Mouse (Mus musculus) stomach, embryonic 14.5 days (tissue): ENCODE measurements at regions not wholly inside any gene's neighbourhood (a gene's known extent, or its start where the extent isn't known, plus 50 kb on each side); places are given as distances from the start of the nearest gene placed in this dataset.

Source experiments
- ATAC-seq: fragments of 200-750 bp; cut with Nextera tagmentation; 2 replicates; pipeline ENCODE4 v1.8.0; 2017; ENCODE audit warnings: low read depth, moderate TSS enrichment; ENCODE audit not compliant: insufficient number of reproducible peaks, insufficient read depth, low FRiP score
- H3K27ac ChIP-seq: fragments of 300-500 bp; sonication (generic); 2 replicates; pipeline ENCODE4 v1.5.1; 2014; ENCODE audit warnings: mild to moderate bottlenecking, low read length, moderate library complexity, mixed read lengths
- H3K27me3 ChIP-seq: fragments of 300-500 bp; sonication (generic); 2 replicates; pipeline ENCODE4 v1.6.1; 2014; ENCODE audit warnings: low read length, control low read depth, mixed read lengths; ENCODE audit not compliant: control insufficient read depth, insufficient read depth
- H3K36me3 ChIP-seq: fragments of 300-500 bp; sonication (generic); 2 replicates; pipeline ENCODE4 v1.6.1; 2014; ENCODE audit warnings: mild to moderate bottlenecking, control low read depth, low read length, moderate library complexity, mixed read lengths; ENCODE audit not compliant: control insufficient read depth, insufficient read depth
- H3K4me1 ChIP-seq: fragments of 300-500 bp; sonication (generic); 2 replicates; pipeline ENCODE4 v1.6.1; 2014; ENCODE audit warnings: low read length, control low read depth, mixed read lengths; ENCODE audit not compliant: control insufficient read depth, insufficient read depth
- H3K4me2 ChIP-seq: fragments of 300-500 bp; sonication (generic); replicated peaks from 2 replicates; pipeline ENCODE4 v1.6.1; 2014; ENCODE audit warnings: low read depth, low read length, control low read depth
- H3K4me3 ChIP-seq: fragments of 300-500 bp; sonication (generic); 2 replicates; pipeline ENCODE4 v1.5.1; 2014; ENCODE audit warnings: low read depth, low read length, control low read depth
- H3K9ac ChIP-seq: fragments of 300-500 bp; sonication (generic); replicated peaks from 2 replicates; pipeline ENCODE4 v1.6.1; 2014; ENCODE audit warnings: low read depth, mild to moderate bottlenecking, control low read depth, low read length, moderate library complexity, mixed read lengths
- H3K9me3 ChIP-seq: fragments of 300-500 bp; sonication (generic); 2 replicates; pipeline ENCODE4 v1.6.1; 2016; ENCODE audit warnings: low read depth, low read length, control low read depth; ENCODE audit not compliant: control insufficient read depth
- WGBS: fragments of 180-500 bp; shearing (Covaris S2); extraction: QIAGEN DNeasy Blood & Tissue Kit; methylation state at CpG from one replicate; pipeline ENCODE4 v1.1.7; 2014; 5-methylcytosine and 5-hydroxymethylcytosine counted together

GRCm38 (mm10) chr13:84878178-84878849, 310.9 kb upstream of the Ccnh start:
- Histone ChIP-seq H3K27ac (no peak overlapping the region), H3K4me1 (no peaks in the 10 kb centered on the region), H3K36me3 (no peaks in the 10 kb centered on the region), H3K9ac (no peak overlapping the region), H3K4me2 (no peak overlapping the region), H3K9me3 (no peaks in the 10 kb centered on the region), H3K27me3 (no peaks in the 10 kb centered on the region), H3K4me3 (no peak overlapping the region)
- WGBS = 58% methylated on average over 1 of the region's 1 CpGs
- ATAC-seq = no peak

DNA sequence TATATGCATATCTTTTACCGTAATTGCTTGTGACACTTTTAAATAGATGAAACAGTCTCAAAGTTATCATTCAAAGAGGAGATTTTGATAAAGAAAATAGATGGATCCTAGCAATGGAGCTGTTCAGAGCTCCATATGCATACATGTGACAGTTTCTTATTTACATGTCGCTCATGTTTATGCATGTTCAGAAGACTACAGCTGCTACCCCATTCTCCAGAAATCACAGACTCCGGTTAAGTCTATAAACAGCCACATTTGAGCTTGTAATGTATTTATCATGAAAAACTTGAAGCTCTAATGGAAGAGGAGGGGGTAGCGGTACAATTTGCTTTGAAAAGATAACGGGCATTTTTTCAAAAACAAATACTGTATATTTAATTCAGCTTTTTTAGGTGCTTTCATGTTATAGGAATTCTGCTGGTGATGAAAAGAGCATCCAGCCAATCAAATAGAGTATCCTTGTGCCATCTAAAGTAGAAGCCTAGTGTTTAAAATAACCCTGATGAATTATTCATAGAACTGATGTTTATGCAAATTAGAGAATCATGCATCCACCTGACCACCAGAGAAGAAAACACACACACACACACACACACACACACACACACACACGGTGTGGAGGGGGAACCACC, 283.7 kb upstream of the Ccnh start:
- 76% methylated on average over 6 of the region's 6 CpGs for WGBS
- no peak overlapping the region for H3K4me3 ChIP-seq
- no peaks in the 10 kb centered on the region for H3K4me1 ChIP-seq
- no peak overlapping the region for H3K27ac ChIP-seq
- no peaks in the 10 kb centered on the region for H3K9me3 ChIP-seq
- no peak for ATAC-seq
- no peak overlapping the region for H3K4me2 ChIP-seq
- no peak overlapping the region for H3K9ac ChIP-seq
- H3K27me3 ChIP-seq = no peaks in the 10 kb centered on the region
- no peaks in the 10 kb centered on the region for H3K36me3 ChIP-seq

- H3K9me3 ChIP-seq = no peaks in the 10 kb centered on the region
- H3K36me3 ChIP-seq = no peaks in the 10 kb centered on the region
- H3K4me1 ChIP-seq = no peaks in the 10 kb centered on the region
- no peak overlapping the region for H3K4me2 ChIP-seq
- no peak overlapping the region for H3K4me3 ChIP-seq
- H3K9ac ChIP-seq = no peak overlapping the region
- no peak for ATAC-seq
- no peaks in the 10 kb centered on the region for H3K27me3 ChIP-seq
- H3K27ac ChIP-seq = no peak overlapping the region
- WGBS = 63% methylated on average over 3 of the region's 3 CpGs
These were observed 283.2 kb upstream of the Ccnh start for GRCm38 (mm10) chr13:84905994-84906393.

GRCm38 (mm10) chr13:84931271-84931670, 257.9 kb upstream of the Ccnh start:
- H3K9me3 ChIP-seq = no peaks in the 10 kb centered on the region
- no peak overlapping the region for H3K4me3 ChIP-seq
- no peak overlapping the region for H3K9ac ChIP-seq
- no peak overlapping the region for H3K4me2 ChIP-seq
- H3K36me3 ChIP-seq = no peaks in the 10 kb centered on the region
- 72% methylated on average over 1 of the region's 1 CpGs for WGBS
- no peaks in the 10 kb centered on the region for H3K27me3 ChIP-seq
- H3K27ac ChIP-seq = no peak overlapping the region
- ATAC-seq = no peak
- H3K4me1 ChIP-seq = no peaks in the 10 kb centered on the region

DNA sequence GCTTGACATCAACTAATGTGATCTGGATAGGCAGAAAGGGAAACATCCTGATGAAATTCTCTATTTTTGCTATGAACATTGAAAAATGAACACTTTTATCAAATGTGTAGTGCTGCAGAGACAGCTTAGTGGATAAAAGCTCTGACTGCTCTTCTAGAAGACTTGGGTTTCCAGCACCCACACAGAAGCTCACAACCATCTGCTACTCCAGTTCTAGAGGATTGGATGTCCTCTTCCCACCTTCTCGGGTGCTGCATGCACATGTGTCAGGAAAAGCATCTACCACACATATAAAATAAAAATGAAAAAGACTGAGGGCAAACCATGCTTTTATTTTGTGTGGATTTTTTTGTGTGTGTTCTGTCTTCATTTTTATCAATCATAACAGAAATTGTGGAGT, 253.6 kb upstream of the Ccnh start:
- H3K27me3 ChIP-seq = no peaks in the 10 kb centered on the region
- H3K36me3 ChIP-seq = no peaks in the 10 kb centered on the region
- no peak overlapping the region for H3K9ac ChIP-seq
- no peaks in the 10 kb centered on the region for H3K4me1 ChIP-seq
- no peak overlapping the region for H3K4me2 ChIP-seq
- H3K27ac ChIP-seq = no peak overlapping the region
- no peak overlapping the region for H3K4me3 ChIP-seq
- no peak for ATAC-seq
- WGBS = 84% methylated on average over 1 of the region's 1 CpGs
- H3K9me3 ChIP-seq = no peaks in the 10 kb centered on the region

DNA sequence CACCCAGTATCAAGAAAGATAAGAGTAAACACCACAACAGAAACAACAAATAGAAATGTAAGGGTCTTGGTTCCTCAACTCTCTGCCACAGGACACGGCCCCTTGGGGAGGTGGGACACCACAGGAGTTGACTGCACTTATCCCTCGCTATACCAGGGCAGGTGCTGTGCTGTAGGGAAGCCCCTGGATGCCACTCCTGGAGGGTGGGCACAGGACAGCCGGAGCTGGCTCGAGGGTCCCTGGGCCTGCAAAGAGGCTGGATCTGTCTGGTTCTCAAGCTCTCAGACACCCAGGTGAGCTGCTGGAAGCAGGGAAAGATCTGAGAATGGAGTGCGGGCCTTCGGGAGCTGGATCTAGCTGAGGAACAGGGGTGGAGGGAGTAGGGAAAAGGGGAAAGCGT, 249.5 kb upstream of the Ccnh start:
- no peak for ATAC-seq
- H3K4me1 ChIP-seq = no peaks in the 10 kb centered on the region
- H3K9ac ChIP-seq = no peak overlapping the region
- no peaks in the 10 kb centered on the region for H3K27me3 ChIP-seq
- H3K27ac ChIP-seq = no peak overlapping the region
- no peaks in the 10 kb centered on the region for H3K36me3 ChIP-seq
- no peak overlapping the region for H3K4me2 ChIP-seq
- H3K9me3 ChIP-seq = no peaks in the 10 kb centered on the region
- no peak overlapping the region for H3K4me3 ChIP-seq
- WGBS = 82% methylated on average over 7 of the region's 7 CpGs

- Histone ChIP-seq H3K9ac (no peak overlapping the region), H3K9me3 (no peaks in the 10 kb centered on the region), H3K27me3 (no peaks in the 10 kb centered on the region), H3K4me3 (no peak overlapping the region), H3K4me2 (no peak overlapping the region), H3K27ac (no peak overlapping the region), H3K36me3 (no peaks in the 10 kb centered on the region), H3K4me1 (no peaks in the 10 kb centered on the region)
- ATAC-seq = no peak
- 84% methylated on average over 1 of the region's 1 CpGs for WGBS
These were observed 248.3 kb upstream of the Ccnh start for GRCm38 (mm10) chr13:84940936-84941335.

DNA sequence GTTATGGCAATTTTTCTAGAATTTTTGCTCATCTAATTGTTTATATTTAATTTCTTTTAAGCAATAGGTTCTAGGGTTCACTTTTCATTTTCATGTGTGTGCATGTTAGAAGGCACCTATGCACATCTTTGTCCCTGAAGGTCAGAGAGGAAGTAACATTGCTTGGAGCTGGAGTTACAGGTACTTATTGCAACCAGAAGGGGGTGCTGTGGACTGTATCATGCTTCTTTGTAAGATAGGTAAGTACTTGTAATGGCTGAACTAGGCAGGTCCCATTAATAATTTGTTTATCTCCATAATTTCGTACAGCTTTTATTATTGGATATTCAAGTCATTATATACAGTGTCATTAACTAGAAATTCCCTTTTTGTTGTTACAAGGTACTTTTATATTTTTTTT, 238.3 kb upstream of the Ccnh start:
- Histone ChIP-seq H3K4me1 (no peaks in the 10 kb centered on the region), H3K4me2 (no peak overlapping the region), H3K9ac (no peak overlapping the region), H3K36me3 (no peaks in the 10 kb centered on the region), H3K4me3 (no peak overlapping the region), H3K27me3 (no peaks in the 10 kb centered on the region), H3K27ac (no peak overlapping the region), H3K9me3 (no peaks in the 10 kb centered on the region)
- 43% methylated on average over 1 of the region's 1 CpGs for WGBS
- no peak for ATAC-seq

DNA sequence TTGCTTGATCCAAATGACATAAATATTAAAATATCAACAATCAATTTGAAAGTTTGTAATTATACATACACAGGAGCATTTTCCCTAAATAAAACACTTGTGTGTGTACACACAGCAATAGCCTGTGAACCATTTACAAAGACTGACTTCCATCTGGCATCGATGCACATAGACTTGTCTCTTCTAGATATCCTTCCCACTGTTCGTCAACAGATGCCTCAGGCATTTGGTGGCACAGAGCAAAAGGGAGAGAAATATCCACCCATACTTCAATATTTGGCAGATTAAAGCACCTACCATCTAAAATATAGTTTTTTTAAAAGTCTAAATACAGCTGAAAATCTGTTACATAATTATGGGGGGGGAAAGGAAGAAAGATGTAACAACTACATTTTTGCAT, 236.0 kb upstream of the Ccnh start:
- H3K36me3 ChIP-seq = no peaks in the 10 kb centered on the region
- no peaks in the 10 kb centered on the region for H3K27me3 ChIP-seq
- no peak overlapping the region for H3K27ac ChIP-seq
- 80% methylated on average over 2 of the region's 2 CpGs for WGBS
- no peak overlapping the region for H3K4me2 ChIP-seq
- ATAC-seq = no peak
- H3K4me1 ChIP-seq = no peaks in the 10 kb centered on the region
- H3K4me3 ChIP-seq = no peak overlapping the region
- H3K9me3 ChIP-seq = no peaks in the 10 kb centered on the region
- no peak overlapping the region for H3K9ac ChIP-seq
